Mouse (Mus musculus) C2C12 (cell line): ENCODE measurements at regions not wholly inside any gene's neighbourhood (a gene's known extent, or its start where the extent isn't known, plus 50 kb on each side); places are given as distances from the start of the nearest gene placed in this dataset.

Experiments used
- CEBPB ChIP-seq: IDR thresholded peaks from one replicate; pipeline ENCODE4 v1.6.1; 2011; ENCODE audit warnings: low read depth, mild to moderate bottlenecking, control low read depth, moderate library complexity
- CTCF ChIP-seq: IDR thresholded peaks from one replicate; pipeline ENCODE4 v1.5.1; 2011; ENCODE audit not compliant: control insufficient read depth, insufficient read depth, insufficient read length
- MAX ChIP-seq: IDR thresholded peaks from one replicate; pipeline ENCODE4 v1.6.1; 2011; ENCODE audit warnings: mild to moderate bottlenecking, control low read depth
- MYOD1 ChIP-seq: IDR thresholded peaks from one replicate; pipeline ENCODE4 v1.6.1; 2011; ENCODE audit warnings: low read depth; ENCODE audit not compliant: control insufficient read depth, insufficient read length
- MYOG ChIP-seq: IDR thresholded peaks from one replicate; pipeline ENCODE4 v1.6.1; 2011; ENCODE audit not compliant: control insufficient read depth, insufficient read length; ENCODE audit errors: extremely low read depth
- USF1 ChIP-seq: IDR thresholded peaks from one replicate; pipeline ENCODE4 v1.6.1; 2011; ENCODE audit warnings: low read depth, mild to moderate bottlenecking, control low read depth, moderate library complexity

DNA sequence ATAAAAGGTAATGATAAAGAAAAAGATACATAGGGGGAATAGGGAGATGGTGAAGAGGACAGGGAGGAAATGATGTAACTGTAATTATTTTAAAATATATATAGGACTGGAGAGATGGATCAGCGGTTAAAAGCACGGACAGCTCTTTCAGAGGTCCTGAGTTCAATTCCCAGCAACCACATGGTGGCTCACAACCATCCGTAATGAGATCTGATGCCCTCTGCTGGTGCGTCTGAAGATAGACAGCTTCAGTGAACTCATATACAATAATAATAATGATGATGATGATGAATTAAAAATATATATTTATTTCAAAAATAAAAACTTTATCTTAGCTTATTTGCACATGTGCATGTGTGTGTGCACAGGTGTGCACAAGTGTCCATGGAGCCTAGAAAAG lies 51.9 kb upstream of the Ptpn13 start:
- no peak for TF ChIP-seq MYOG
- TF ChIP-seq CTCF: no peak
- TF ChIP-seq USF1: no peak
- no peak for TF ChIP-seq MAX
- TF ChIP-seq CEBPB: no peak
- no peak for TF ChIP-seq MYOD1
